Mouse (Mus musculus): ENCODE data around the gene Rfx1. TPM values are rescaled to one million over a fixed set of nuclear protein-coding genes. Genes with fewer than 3 reads are reported as not detected.
A peak's percentile ranks its signal among the peaks of the same experiment; 100 is the strongest.

Rfx1 gene
- polyA plus RNA-seq, 1 experiment from 2014 or later = 7.4 TPM

DNA sequence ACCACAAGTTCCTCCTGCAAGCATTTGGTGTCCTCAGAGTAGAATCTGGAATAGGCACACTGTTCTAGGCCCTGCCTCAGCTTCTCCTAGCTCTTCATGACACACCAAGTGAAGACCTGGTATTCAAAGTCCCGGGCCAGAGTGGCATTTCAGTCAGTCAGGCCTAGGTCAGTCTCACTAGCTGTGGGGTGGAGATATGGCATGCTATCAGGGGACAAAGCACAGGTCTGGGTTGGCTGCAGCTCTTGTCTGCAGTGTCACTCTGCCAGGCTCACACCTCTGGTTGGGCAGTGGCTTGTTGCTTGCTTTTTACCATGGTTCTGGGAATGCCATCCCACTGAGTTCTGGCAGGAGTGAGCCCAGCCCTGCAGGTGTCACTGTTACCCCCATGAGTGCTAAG is 9.8 kb downstream of the Rfx1 start:
- no peak overlapping the region for H3K27ac ChIP-seq
- no peak for DNase-seq (ENCODE audit: low spot score)
- no peak overlapping the region for H3K9ac ChIP-seq (ENCODE audit: low read depth, low read length)
- no peaks in the 10 kb centered on the region for H3K27me3 ChIP-seq (ENCODE audit: insufficient read depth, low read length)
- H3K4me2 ChIP-seq (ENCODE audit: low read length) = no peak overlapping the region
- no peak overlapping the region for H3K4me3 ChIP-seq (replicated peaks; ENCODE audit: low read depth, low read length)
- peaks cover 9% of the 10 kb centered on the region; the same call in 1 of the 2 replicates for H3K4me1 ChIP-seq (replicated peaks; ENCODE audit: insufficient read depth, low read length)
- peak; percentile 21; the same call in 1 of the 2 replicates for TF ChIP-seq CTCF (IDR thresholded peaks at IDR 0.05; ENCODE audit: low read depth)
- 93% methylated on average over 1 of the region's 1 CpGs for WGBS
- peaks cover 17% of the 10 kb centered on the region for H3K36me3 ChIP-seq (ENCODE audit: insufficient read depth, low read length)
- ATAC-seq (replicated peaks; ENCODE audit: low FRiP score, low read depth) = no peak
- no peaks in the 10 kb centered on the region for H3K9me3 ChIP-seq (replicated peaks; ENCODE audit: low read length)

DNA sequence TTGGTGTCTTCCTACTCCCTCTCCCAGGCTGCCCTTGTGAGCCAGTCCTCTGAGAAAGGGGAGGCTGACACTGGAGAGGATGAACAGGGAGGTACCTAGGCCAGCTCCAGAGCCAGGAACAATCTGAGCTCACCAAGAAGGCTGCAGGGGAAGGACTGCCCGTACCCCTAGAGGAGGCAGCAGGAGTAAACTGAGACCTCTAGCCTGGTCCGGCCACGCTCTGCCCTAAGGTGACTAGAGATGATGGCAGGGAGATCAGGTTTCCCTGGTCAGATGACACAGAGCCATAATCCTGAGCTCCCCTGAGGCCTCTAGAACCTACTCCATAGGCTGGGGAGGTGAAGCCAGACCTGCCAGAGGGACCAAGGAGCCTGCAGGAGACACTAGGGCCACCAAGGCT is 10.2 kb downstream of the Rfx1 start:
- H3K9me3 ChIP-seq (replicated peaks; ENCODE audit: low read length) = no peaks in the 10 kb centered on the region
- WGBS = 47% methylated on average over 3 of the region's 3 CpGs
- peaks cover 17% of the 10 kb centered on the region for H3K36me3 ChIP-seq (ENCODE audit: insufficient read depth, low read length)
- H3K4me2 ChIP-seq (ENCODE audit: low read length) = no peak overlapping the region
- TF ChIP-seq CTCF (IDR thresholded peaks at IDR 0.05; ENCODE audit: low read depth) = no peak
- H3K9ac ChIP-seq (ENCODE audit: low read depth, low read length) = no peak overlapping the region
- ATAC-seq (replicated peaks; ENCODE audit: low FRiP score, low read depth) (no peak), DNase-seq (ENCODE audit: low spot score) (peak; percentile 30)
- H3K27ac ChIP-seq = no peak overlapping the region
- H3K27me3 ChIP-seq (ENCODE audit: insufficient read depth, low read length) = no peaks in the 10 kb centered on the region
- no peak overlapping the region for H3K4me3 ChIP-seq (replicated peaks; ENCODE audit: low read depth, low read length)
- peaks cover 8% of the 10 kb centered on the region; the same call in 1 of the 2 replicates for H3K4me1 ChIP-seq (replicated peaks; ENCODE audit: insufficient read depth, low read length)

DNA sequence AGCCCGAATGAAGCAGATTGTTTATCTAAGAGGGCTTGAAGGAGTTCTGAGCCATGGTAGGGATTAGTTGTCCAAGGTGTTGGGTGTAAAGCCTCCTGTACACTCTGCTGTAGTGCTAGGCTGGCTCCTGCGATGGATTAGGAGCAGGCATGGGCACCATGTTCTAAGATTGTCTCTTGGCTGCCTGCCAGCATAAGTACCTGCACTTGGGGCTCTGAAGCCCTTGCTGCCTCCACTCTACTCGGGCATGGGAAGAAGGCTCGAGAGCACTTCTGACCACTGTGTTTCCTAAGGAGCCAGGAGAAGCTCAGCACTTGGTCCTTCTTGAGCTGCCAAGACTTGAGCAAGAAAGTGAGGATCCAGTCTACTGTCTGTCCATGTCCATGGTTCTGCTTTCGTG is 12.6 kb downstream of the Rfx1 start:
- no peak overlapping the region for H3K9ac ChIP-seq (ENCODE audit: low read depth, low read length)
- peaks cover 36% of the 10 kb centered on the region for H3K36me3 ChIP-seq (ENCODE audit: insufficient read depth, low read length)
- no peaks in the 10 kb centered on the region for H3K9me3 ChIP-seq (replicated peaks; ENCODE audit: low read length)
- H3K4me1 ChIP-seq (replicated peaks; ENCODE audit: insufficient read depth, low read length) = no peaks in the 10 kb centered on the region
- no peak for TF ChIP-seq CTCF (IDR thresholded peaks at IDR 0.05; ENCODE audit: low read depth)
- H3K27ac ChIP-seq = no peak overlapping the region
- no peak overlapping the region for H3K4me3 ChIP-seq (replicated peaks; ENCODE audit: low read depth, low read length)
- WGBS = 78% methylated on average over 5 of the region's 5 CpGs
- ATAC-seq (replicated peaks; ENCODE audit: low FRiP score, low read depth) = no peak
- DNase-seq (ENCODE audit: low spot score) = no peak
- no peaks in the 10 kb centered on the region for H3K27me3 ChIP-seq (ENCODE audit: insufficient read depth, low read length)
- H3K4me2 ChIP-seq (ENCODE audit: low read length) = no peak overlapping the region

DNA sequence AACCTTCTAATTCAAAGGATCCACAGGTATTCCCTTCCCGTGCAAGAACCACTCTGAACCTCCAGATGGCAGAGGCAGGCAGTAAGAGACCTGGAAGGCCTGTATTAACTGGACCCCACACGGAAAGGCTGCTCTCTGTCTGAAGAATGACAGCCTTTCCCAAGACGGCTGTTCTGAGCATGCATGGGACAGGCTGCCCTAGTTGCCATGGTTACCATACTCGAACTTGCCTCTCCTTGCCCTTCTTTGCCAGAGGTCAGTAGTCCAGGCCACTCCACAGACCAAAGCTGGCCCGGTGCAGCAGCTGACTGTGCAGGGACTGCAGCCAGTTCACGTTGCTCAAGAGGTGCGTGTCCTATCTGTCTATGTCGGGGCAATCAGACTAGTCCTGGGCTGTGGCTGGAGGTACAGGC is 17.2 kb downstream of the Rfx1 start:
- 0 out of 2 replicates have a peak overlapping the region, but pooled peaks have one; percentile 2 for H3K9ac ChIP-seq (ENCODE audit: low read depth, low read length)
- no peak overlapping the region for H3K4me3 ChIP-seq (replicated peaks; ENCODE audit: low read depth, low read length)
- H3K36me3 ChIP-seq (ENCODE audit: insufficient read depth, low read length) = peaks cover 54% of the 10 kb centered on the region
- peak; percentile 87 for ATAC-seq (replicated peaks; ENCODE audit: low FRiP score, low read depth)
- peak; percentile 60 for TF ChIP-seq CTCF (IDR thresholded peaks at IDR 0.05; ENCODE audit: low read depth)
- DNase-seq (ENCODE audit: low spot score) = peak; percentile 59
- H3K27me3 ChIP-seq (ENCODE audit: insufficient read depth, low read length) = no peaks in the 10 kb centered on the region
- H3K4me2 ChIP-seq (ENCODE audit: low read length) = no peak overlapping the region
- 33% methylated on average over 8 of the region's 8 CpGs for WGBS
- H3K4me1 ChIP-seq (replicated peaks; ENCODE audit: insufficient read depth, low read length) = no peaks in the 10 kb centered on the region
- no peaks in the 10 kb centered on the region for H3K9me3 ChIP-seq (replicated peaks; ENCODE audit: low read length)
- H3K27ac ChIP-seq = no peak overlapping the region

DNA sequence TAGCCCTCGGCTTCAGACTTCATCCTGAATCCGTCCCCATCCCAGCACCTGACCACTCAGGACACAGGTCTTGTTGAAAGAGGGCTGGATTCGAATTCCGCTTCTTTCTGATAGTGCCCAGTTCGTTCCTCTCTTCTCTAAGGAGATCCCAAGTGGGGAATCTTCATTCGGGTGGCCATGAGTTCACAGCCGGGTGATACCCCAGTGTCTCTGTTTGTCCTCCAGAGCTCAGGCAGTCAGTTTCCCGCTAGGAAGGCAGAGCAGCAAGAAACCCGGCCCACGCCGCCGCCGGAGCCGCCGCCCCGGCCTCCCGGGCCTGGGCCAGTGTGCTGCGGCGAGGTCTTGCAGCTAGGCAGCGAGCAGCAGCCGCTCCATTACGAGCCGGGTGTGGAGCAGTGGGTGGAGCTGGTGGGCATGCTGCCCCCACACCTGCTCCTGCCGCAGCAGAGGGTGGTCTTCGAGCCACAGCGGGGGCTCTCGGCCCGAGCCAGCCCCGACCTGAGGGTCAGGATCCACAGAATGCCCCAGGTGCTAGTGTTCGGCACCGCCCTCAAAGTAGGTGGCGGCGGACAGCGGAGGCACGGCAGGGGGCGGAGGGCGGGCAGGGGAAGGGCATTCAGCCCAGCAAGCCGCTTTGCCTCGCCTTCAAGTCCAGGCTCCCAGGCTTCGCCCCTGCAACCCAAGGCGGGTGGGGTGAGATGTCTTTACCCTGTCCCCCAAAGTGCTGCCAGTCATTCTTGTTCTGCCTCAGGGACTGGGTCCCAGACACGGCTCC is 17.9 kb downstream of the Rfx1 start:
- no peaks in the 10 kb centered on the region for H3K4me1 ChIP-seq (replicated peaks; ENCODE audit: insufficient read depth, low read length)
- no peak for TF ChIP-seq CTCF (IDR thresholded peaks at IDR 0.05; ENCODE audit: low read depth)
- H3K9me3 ChIP-seq (replicated peaks; ENCODE audit: low read length) = no peaks in the 10 kb centered on the region
- H3K4me2 ChIP-seq (ENCODE audit: low read length) = no peak overlapping the region
- no peak overlapping the region for H3K27ac ChIP-seq
- H3K9ac ChIP-seq (ENCODE audit: low read depth, low read length) = 0 out of 2 replicates have a peak overlapping the region, but pooled peaks have one; percentile 2
- H3K4me3 ChIP-seq (replicated peaks; ENCODE audit: low read depth, low read length) = no peak overlapping the region
- DNase-seq (ENCODE audit: low spot score) (no peak), ATAC-seq (replicated peaks; ENCODE audit: low FRiP score, low read depth) (no peak)
- no peaks in the 10 kb centered on the region for H3K27me3 ChIP-seq (ENCODE audit: insufficient read depth, low read length)
- 65% methylated on average over 42 of the region's 42 CpGs for WGBS
- peaks cover 54% of the 10 kb centered on the region for H3K36me3 ChIP-seq (ENCODE audit: insufficient read depth, low read length)

DNA sequence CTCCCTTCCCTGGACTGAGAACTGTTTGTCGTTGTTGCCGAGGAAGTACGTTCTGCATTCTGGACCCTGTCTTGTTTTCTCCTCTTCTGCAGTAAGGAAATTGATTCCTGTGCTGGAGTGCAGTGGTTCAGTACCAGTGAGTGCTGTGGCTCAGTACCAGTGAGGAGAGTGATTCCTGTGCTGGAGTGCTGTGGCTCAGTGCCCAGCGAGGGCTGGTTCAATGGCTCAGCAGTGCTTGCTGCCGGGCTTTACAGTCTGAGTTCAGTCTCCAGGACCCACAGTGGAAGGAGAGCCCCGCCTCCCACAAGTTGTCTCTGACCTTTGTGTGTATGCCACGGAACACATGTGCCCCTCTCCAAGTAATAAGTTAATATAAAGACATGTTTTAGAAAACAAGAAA is 20.5 kb downstream of the Rfx1 start:
- Histone ChIP-seq H3K9ac (ENCODE audit: low read depth, low read length) (no peak overlapping the region), H3K4me1 (replicated peaks; ENCODE audit: insufficient read depth, low read length) (no peaks in the 10 kb centered on the region), H3K4me3 (replicated peaks; ENCODE audit: low read depth, low read length) (no peak overlapping the region), H3K27me3 (ENCODE audit: insufficient read depth, low read length) (no peaks in the 10 kb centered on the region), H3K27ac (no peak overlapping the region), H3K9me3 (replicated peaks; ENCODE audit: low read length) (no peaks in the 10 kb centered on the region), H3K36me3 (ENCODE audit: insufficient read depth, low read length) (peaks cover 59% of the 10 kb centered on the region), H3K4me2 (ENCODE audit: low read length) (no peak overlapping the region)
- ATAC-seq (replicated peaks; ENCODE audit: low FRiP score, low read depth) (no peak), DNase-seq (ENCODE audit: low spot score) (no peak)
- WGBS = 90% methylated on average over 7 of the region's 7 CpGs
- TF ChIP-seq CTCF (IDR thresholded peaks at IDR 0.05; ENCODE audit: low read depth) = no peak
